Mouse (Mus musculus): Measurements from ENCODE around the gene H2al1d. TPM values are rescaled to one million over a fixed set of nuclear protein-coding genes. Genes with fewer than 3 reads are reported as not detected.
"Not testable (repeated sequence)": the region's sequence is repeated elsewhere in the genome, so short reads cannot be mapped to it uniquely, and the experiment has no call there.

The H2al1d gene
- not detected for total RNA-seq (2021)
- long read RNA-seq, experiment 1, result 0 reads
- long read RNA-seq, experiment 2, result 0 reads

- not testable (repeated sequence) for DNase-seq (ENCODE audit: low spot score in 2 of 2)
Measured at GRCm38 (mm10) chrX:11308524-11308923, at the start of gene H2al1d. TSS of gene H2al1d (plus strand) at chrX:11308824.

GRCm38 (mm10) chrX:11264918-11265317 lies 43.7 kb upstream of the H2al1d start:
- no peak for DNase-seq (ENCODE audit: low spot score in 2 of 2)

DNA sequence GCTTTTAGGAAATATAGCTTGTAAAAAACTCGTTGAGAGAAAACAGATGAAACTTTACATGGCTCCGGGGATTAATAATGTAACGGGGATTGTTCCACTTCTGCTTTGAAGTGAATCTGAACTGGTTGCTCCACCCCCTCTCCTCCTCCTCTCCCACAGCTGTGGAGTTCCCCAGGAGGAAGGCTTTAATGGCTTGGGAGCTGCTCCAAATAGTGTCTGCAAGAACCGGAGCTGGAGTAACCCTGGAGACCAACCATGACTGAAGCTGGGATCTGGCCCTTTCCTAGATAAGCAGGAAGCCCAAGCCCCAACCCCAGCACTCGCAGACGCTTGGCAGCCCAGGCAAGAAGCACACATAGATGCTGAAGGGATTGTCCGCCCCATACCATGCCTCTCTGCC lies 40.8 kb upstream of the H2al1d start:
- no peak for DNase-seq (ENCODE audit: low spot score in 2 of 2)

DNA sequence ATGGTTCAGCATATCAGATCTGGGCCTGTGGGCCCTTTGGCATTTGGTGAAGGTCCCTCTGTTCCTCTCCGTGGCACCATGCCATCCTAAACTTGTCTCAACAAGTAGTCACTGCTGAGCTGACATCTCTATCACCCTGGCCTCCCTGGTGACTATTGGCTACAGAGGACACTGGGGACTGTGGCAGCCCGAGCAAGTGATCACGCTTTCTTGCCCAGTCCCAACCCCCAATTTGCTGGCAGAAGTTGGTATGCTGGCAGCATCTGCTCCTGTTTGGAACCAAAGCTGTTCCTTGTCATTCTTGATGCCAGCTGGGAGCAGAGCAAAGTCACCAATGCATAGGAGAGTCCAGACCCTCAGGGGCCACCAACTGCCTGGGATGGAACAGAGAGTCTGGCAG lies 39.5 kb upstream of the H2al1d start:
- DNase-seq (ENCODE audit: low spot score in 2 of 2), result no peak

DNA sequence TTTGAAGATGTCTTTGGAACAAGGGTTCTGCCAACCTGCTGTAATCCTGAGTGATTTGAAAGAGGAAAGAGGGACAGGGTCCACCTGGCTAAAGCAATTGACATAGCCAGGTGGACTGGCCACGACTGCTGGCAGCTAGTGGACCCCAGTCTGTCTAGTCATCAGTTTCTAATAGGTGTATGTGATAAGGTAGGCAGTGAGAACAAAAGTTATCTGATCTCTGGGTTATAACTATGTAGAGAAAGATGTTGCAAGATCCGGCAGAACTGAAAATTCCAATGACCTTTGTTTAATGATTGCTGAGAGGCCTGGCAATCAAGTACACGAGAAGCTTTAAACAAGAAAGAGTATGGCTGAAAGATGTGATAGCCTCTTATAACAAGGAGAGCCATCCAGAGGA lies 35.4 kb upstream of the H2al1d start:
- no peak for DNase-seq (ENCODE audit: low spot score in 2 of 2)

DNA sequence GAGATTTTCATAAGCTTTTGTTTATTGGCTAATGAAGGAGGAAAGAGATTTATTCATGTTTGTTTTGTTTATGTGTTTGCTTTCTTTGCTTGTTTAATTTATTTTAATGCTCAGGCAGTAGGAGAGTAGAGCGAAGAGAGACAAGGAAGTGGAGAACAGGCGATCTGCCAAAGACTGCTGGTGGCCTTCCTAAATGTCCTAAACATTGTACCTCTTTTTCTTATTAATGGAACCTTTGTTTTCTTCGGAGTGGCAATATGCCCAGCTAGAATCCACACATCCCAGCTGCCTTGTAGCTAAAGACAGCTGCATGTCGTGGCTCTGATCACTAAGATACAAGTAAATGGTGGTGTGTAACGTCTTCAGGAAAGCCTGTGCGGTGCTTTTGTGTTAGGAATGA lies 31.5 kb upstream of the H2al1d start:
- DNase-seq (ENCODE audit: low spot score in 2 of 2), result no peak

DNA sequence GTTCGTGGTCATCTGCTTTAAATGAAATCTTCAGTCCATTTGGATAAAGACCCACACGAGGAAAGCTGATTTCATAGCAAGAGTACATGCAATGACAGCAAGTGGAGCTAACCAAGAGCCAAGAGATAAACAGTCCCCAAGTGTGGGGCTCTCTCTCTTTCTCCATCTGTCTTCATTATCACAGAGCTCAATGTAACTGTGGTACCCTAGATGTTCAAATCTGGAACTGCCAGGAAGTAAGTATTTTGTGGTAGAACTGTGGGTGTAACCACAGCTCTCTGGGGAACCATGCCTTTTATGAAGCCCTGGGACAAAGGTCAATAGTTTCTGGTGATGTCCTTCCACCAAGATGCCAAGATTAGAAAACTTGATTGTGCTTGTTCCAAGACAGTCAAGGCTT lies 27.9 kb upstream of the H2al1d start:
- DNase-seq (ENCODE audit: low spot score in 2 of 2), result no peak

GRCm38 (mm10) chrX:11288306-11288882 lies 20.2 kb upstream of the H2al1d start:
- no peak for DNase-seq (ENCODE audit: low spot score in 2 of 2)

GRCm38 (mm10) chrX:11289244-11289643 lies 19.4 kb upstream of the H2al1d start:
- no peak for DNase-seq (ENCODE audit: low spot score in 2 of 2)

- not testable (repeated sequence) for DNase-seq (ENCODE audit: low spot score in 2 of 2)
Measured at GRCm38 (mm10) chrX:11298957-11299356, 9.7 kb upstream of the H2al1d start, which contains the start of gene H2al1a. TSS of gene H2al1a (plus strand) at chrX:11299257.

DNA sequence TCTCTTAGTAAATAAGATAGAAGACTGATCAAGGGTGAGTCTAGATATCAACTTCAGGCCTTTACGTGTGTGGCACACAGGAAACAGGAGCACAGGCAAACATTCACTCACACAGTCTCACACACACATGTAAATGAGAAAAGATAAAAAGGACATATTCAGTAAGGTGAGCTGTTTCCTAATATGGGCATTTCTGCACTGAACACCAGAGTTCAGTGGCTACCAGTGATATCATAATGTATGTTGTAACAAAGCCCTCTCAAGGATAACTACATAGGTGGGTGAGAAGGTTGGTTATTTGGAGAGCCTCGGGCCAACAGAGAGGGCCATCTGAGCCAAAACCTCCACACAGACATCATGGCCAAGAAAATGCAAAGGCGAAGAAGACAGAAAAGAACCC lies 6.5 kb upstream of the H2al1d start, which contains the start of gene H2al1b:
H2al1b (plus strand) TSS at position 301 of the 400 bp plus-strand sequence.
- DNase-seq (ENCODE audit: low spot score in 2 of 2), result not testable (repeated sequence)

- not testable (repeated sequence) for DNase-seq (ENCODE audit: low spot score in 2 of 2)
Measured at GRCm38 (mm10) chrX:11305355-11305754, 3.3 kb upstream of the H2al1d start, which contains the start of gene H2al1c. TSS of gene H2al1c (plus strand) at chrX:11305655.

GRCm38 (mm10) chrX:11311634-11312033 lies 3.0 kb downstream of the H2al1d start, which contains the start of gene H2al1e:
TSS of gene H2al1e (plus strand) at chrX:11311934.
- not testable (repeated sequence) for DNase-seq (ENCODE audit: low spot score in 2 of 2)

- not testable (repeated sequence) for DNase-seq (ENCODE audit: low spot score in 2 of 2)
Measured at GRCm38 (mm10) chrX:11314858-11315257, 6.2 kb downstream of the H2al1d start, which contains the start of gene H2al1f. TSS of gene H2al1f (plus strand) at chrX:11315158.

DNA sequence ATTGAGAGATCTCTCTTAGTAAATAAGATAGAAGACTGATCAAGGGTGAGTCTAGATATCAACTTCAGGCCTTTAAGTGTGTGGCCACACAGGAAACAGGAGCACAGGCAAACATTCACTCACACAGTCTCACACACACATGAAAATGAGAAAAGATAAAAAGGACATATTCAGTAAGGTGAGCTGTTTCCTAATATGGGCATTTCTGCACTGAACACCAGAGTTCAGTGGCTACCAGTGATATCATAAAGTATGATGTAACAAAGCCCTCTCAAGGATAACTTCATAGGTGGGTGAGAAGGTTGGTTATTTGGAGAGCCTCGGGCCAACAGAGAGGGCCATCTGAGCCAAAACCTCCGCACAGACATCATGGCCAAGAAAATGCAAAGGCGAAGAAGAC lies 9.3 kb downstream of the H2al1d start, which contains the start of gene H2al1g:
H2al1g (plus strand) TSS at position 301 of the 400 bp plus-strand sequence.
- not testable (repeated sequence) for DNase-seq (ENCODE audit: low spot score in 2 of 2)

GRCm38 (mm10) chrX:11321192-11321591 lies 12.6 kb downstream of the H2al1d start, which contains the start of gene H2al1h:
TSS of gene H2al1h (plus strand) at chrX:11321492.
- DNase-seq (ENCODE audit: low spot score in 2 of 2), result not testable (repeated sequence)

- DNase-seq (ENCODE audit: low spot score in 2 of 2), result not testable (repeated sequence)
Measured at GRCm38 (mm10) chrX:11324359-11324758, 15.7 kb downstream of the H2al1d start, which contains the start of gene H2al1i. TSS of gene H2al1i (plus strand) at chrX:11324659.

- DNase-seq (ENCODE audit: low spot score in 2 of 2), result not testable (repeated sequence)
Measured at GRCm38 (mm10) chrX:11327522-11327921, 18.9 kb downstream of the H2al1d start, which contains the start of gene H2al1j. TSS of gene H2al1j (plus strand) at chrX:11327822.

GRCm38 (mm10) chrX:11345762-11346161 lies 37.1 kb downstream of the H2al1d start:
- DNase-seq (ENCODE audit: low spot score in 2 of 2), result no peak

GRCm38 (mm10) chrX:11346756-11347155 lies 38.1 kb downstream of the H2al1d start:
- no peak for DNase-seq (ENCODE audit: low spot score in 2 of 2)

All from adrenal gland, postnatal 4 days (tissue).